Mouse (Mus musculus) lung, embryonic 16.5 days (tissue): ENCODE measurements around the gene Cpz. TPM values are rescaled to one million over a fixed set of nuclear protein-coding genes. Genes with fewer than 3 reads are reported as not detected.

Source experiments
- ATAC-seq: fragments of 200-750 bp; cut with Nextera tagmentation; 2 replicates; pipeline ENCODE4 v1.8.0; 2017; ENCODE audit warnings: low read depth, mild to moderate bottlenecking, moderate library complexity
- H3K27ac ChIP-seq: fragments of 300-500 bp; sonication (generic); 2 replicates; pipeline ENCODE4 v1.5.1; 2014; ENCODE audit warnings: mild to moderate bottlenecking, control low read depth, low read length
- H3K27me3 ChIP-seq: fragments of 300-500 bp; sonication (generic); 2 replicates; pipeline ENCODE4 v1.6.1; 2014; ENCODE audit warnings: low read depth, low read length, mixed read lengths; ENCODE audit not compliant: control insufficient read depth, insufficient read depth
- H3K36me3 ChIP-seq: fragments of 300-500 bp; sonication (generic); 2 replicates; pipeline ENCODE4 v1.6.1; 2014; ENCODE audit warnings: low read length; ENCODE audit not compliant: control insufficient read depth, insufficient read depth
- H3K4me1 ChIP-seq: fragments of 300-500 bp; sonication (generic); replicated peaks from 2 replicates; pipeline ENCODE4 v1.6.1; 2014; ENCODE audit warnings: low read length, mixed read lengths; ENCODE audit not compliant: control insufficient read depth, insufficient read depth
- H3K4me2 ChIP-seq: fragments of 300-500 bp; sonication (generic); 2 replicates; pipeline ENCODE4 v1.6.1; 2014; ENCODE audit warnings: low read depth, low read length, control low read depth
- H3K4me3 ChIP-seq: fragments of 300-500 bp; sonication (generic); 2 replicates; pipeline ENCODE4 v1.5.1; 2014; ENCODE audit warnings: mild to moderate bottlenecking, low read length, control low read depth
- H3K9ac ChIP-seq: fragments of 300-500 bp; sonication (generic); 2 replicates; pipeline ENCODE4 v1.6.1; 2014; ENCODE audit warnings: low read length, control low read depth
- H3K9me3 ChIP-seq: fragments of 300-500 bp; sonication (generic); 2 replicates; pipeline ENCODE4 v1.6.1; 2016; ENCODE audit warnings: low read length; ENCODE audit not compliant: control insufficient read depth
- WGBS: fragments of 180-500 bp; shearing (Covaris S2); extraction: QIAGEN DNeasy Blood & Tissue Kit; methylation state at CpG from one replicate; pipeline ENCODE4 v1.1.7; 2014; 5-methylcytosine and 5-hydroxymethylcytosine counted together
- polyA plus RNA-seq: library from polyadenylated mRNA; unstranded; fragments of >200 nt; fragmentation: Nextera tagmentation; extraction: Ambion mirVana; gene quantifications from 2 replicates; pipeline ENCODE4 v1.2.1, GENCODE M21; 2015

The Cpz gene
- polyA plus RNA-seq, 1 experiment from 2014 or later = 8.1 TPM

GRCm38 (mm10) chr5:35458267-35458666 is 67.2 kb downstream of the Cpz start:
- no peaks in the 10 kb centered on the region for H3K4me1 ChIP-seq
- 46% methylated on average over 3 of the region's 3 CpGs for WGBS
- ATAC-seq = no peak
- H3K27ac ChIP-seq = no peak overlapping the region
- no peaks in the 10 kb centered on the region for H3K9me3 ChIP-seq
- no peak overlapping the region for H3K4me3 ChIP-seq
- H3K27me3 ChIP-seq = no peaks in the 10 kb centered on the region; the same call in 1 of the 2 replicates
- no peaks in the 10 kb centered on the region for H3K36me3 ChIP-seq
- H3K9ac ChIP-seq = no peak overlapping the region
- H3K4me2 ChIP-seq = no peak overlapping the region

- Histone ChIP-seq H3K9ac (no peak overlapping the region), H3K27ac (no peak overlapping the region), H3K27me3 (no peaks in the 10 kb centered on the region; the same call in 1 of the 2 replicates), H3K36me3 (no peaks in the 10 kb centered on the region), H3K4me3 (no peak overlapping the region), H3K4me2 (no peak overlapping the region), H3K9me3 (no peaks in the 10 kb centered on the region), H3K4me1 (no peaks in the 10 kb centered on the region)
- 63% methylated on average over 7 of the region's 7 CpGs for WGBS
- no peak for ATAC-seq
These were observed 68.1 kb downstream of the Cpz start for GRCm38 (mm10) chr5:35457364-35457763.

- H3K27ac ChIP-seq = no peak overlapping the region
- H3K4me2 ChIP-seq = no peak overlapping the region
- no peak overlapping the region for H3K9ac ChIP-seq
- H3K4me3 ChIP-seq = no peak overlapping the region
- no peak for ATAC-seq
- H3K9me3 ChIP-seq = no peaks in the 10 kb centered on the region
- WGBS = 58% methylated on average over 17 of the region's 17 CpGs
- H3K27me3 ChIP-seq = no peaks in the 10 kb centered on the region; the same call in 1 of the 2 replicates
- no peaks in the 10 kb centered on the region for H3K4me1 ChIP-seq
- H3K36me3 ChIP-seq = no peaks in the 10 kb centered on the region
These were observed 71.2 kb downstream of the Cpz start for GRCm38 (mm10) chr5:35454187-35454800.

Other genes with a start within 250 kb of the Cpz start
- gene Adra2c, start 247.4 kb downstream of the Cpz start, polyA plus RNA-seq = not detected in 2 replicates
- gene Hmx1, start 136.6 kb downstream of the Cpz start, polyA plus RNA-seq = not detected in 2 replicates
- gene Trmt44, start 49.4 kb upstream of the Cpz start, polyA plus RNA-seq = 9.1 and 10.6 TPM in 2 replicates
- 13.9 and 14.3 TPM in 2 replicates for gene Acox3, start 57.3 kb upstream of the Cpz start, polyA plus RNA-seq
- gene Htra3, start 154.1 kb upstream of the Cpz start, polyA plus RNA-seq = 36.9 and 37.9 TPM in 2 replicates
- 15.3 and 16.8 TPM in 2 replicates for gene Sh3tc1, start 214.3 kb upstream of the Cpz start, polyA plus RNA-seq
- gene Ablim2, start 232.2 kb upstream of the Cpz start, polyA plus RNA-seq = 0.77 and 1.5 TPM in 2 replicates